Mouse (Mus musculus): ENCODE data around the gene Ddc. TPM values are rescaled to one million over a fixed set of nuclear protein-coding genes. Genes with fewer than 3 reads are reported as not detected.

Ddc gene
- total RNA-seq, 2 experiments from 2014 or later: 2.1 to 2.4 TPM

Other genes starting within 250 kb of the Ddc start
- 1 to 10 TPM; 1.5 to 2.1 TPM for gene Ikzf1, start 213.1 kb downstream of the Ddc start, total RNA-seq (2021)
- 1 to 10 TPM in 1 of 2 experiments, under 1 TPM in 1; 0.81 to 1.8 TPM for gene Fignl1, start 89.2 kb downstream of the Ddc start, total RNA-seq (2021)
- 100 to 1,000 TPM in 1 of 2 experiments, 10 to 100 TPM in 1; 66.6 to 110 TPM for gene Grb10, start 140.5 kb upstream of the Ddc start, total RNA-seq (2021)